Mouse (Mus musculus) mesoderm, embryonic 11.5 days (tissue): Measurements from ENCODE around the gene Trank1.

ENCODE experiments used
- DNase-seq: peaks from one replicate; pipeline ENCODE4 v3.0.0-alpha.2; 2012; ENCODE audit warnings: low read depth, low spot score

Trank1 gene

GRCm38 (mm10) chr9:111425113-111425512 lies 113.6 kb downstream of the Trank1 start:
- no peak for DNase-seq

- no peak for DNase-seq
Observed at GRCm38 (mm10) chr9:111425952-111426351, 114.4 kb downstream of the Trank1 start.

GRCm38 (mm10) chr9:111427891-111428555 lies 116.5 kb downstream of the Trank1 start:
- DNase-seq: no peak

- DNase-seq: no peak
Observed at GRCm38 (mm10) chr9:111428698-111429362, 117.3 kb downstream of the Trank1 start.

GRCm38 (mm10) chr9:111429363-111429750 lies 117.8 kb downstream of the Trank1 start:
- DNase-seq: no peak

GRCm38 (mm10) chr9:111435429-111435828 lies 123.9 kb downstream of the Trank1 start:
- no peak for DNase-seq

- DNase-seq: no peak
Observed at GRCm38 (mm10) chr9:111438904-111439835, 127.6 kb downstream of the Trank1 start, which contains the start of gene Dclk3. Gene Dclk3 (plus strand): TSS chr9:111439081.

GRCm38 (mm10) chr9:111439836-111440201 lies 128.3 kb downstream of the Trank1 start:
- no peak for DNase-seq

- no peak for DNase-seq
Observed at GRCm38 (mm10) chr9:111440446-111440845, 128.9 kb downstream of the Trank1 start.

- no peak for DNase-seq
Observed at GRCm38 (mm10) chr9:111441151-111441550, 129.6 kb downstream of the Trank1 start.
